Mouse (Mus musculus) retina, postnatal 7 days (tissue): ENCODE measurements around the gene D030056L22Rik.

Experiments used
- DNase-seq: peaks from one replicate; pipeline ENCODE4 v3.0.0-alpha.2; 2012; ENCODE audit warnings: low read depth, low spot score

The D030056L22Rik gene

GRCm38 (mm10) chr19:18712866-18713300 is at the start of gene D030056L22Rik:
Gene D030056L22Rik, plus strand, starts transcription at chr19:18713193.
- DNase-seq: peak; percentile 97

GRCm38 (mm10) chr19:18663904-18664303 is 49.1 kb upstream of the D030056L22Rik start:
- DNase-seq: no peak

- no peak for DNase-seq
Observed at GRCm38 (mm10) chr19:18666966-18667365, 46.0 kb upstream of the D030056L22Rik start.

- no peak for DNase-seq
Observed at GRCm38 (mm10) chr19:18669551-18669950, 43.4 kb upstream of the D030056L22Rik start.

- peak; percentile 97 for DNase-seq
Observed at GRCm38 (mm10) chr19:18670608-18671007, 42.4 kb upstream of the D030056L22Rik start, which contains the start of gene Carnmt1. Gene Carnmt1, plus strand, starts transcription at chr19:18670764.

GRCm38 (mm10) chr19:18671056-18671741 is 41.8 kb upstream of the D030056L22Rik start:
- DNase-seq: peak; percentile 17

GRCm38 (mm10) chr19:18672498-18672897 is 40.5 kb upstream of the D030056L22Rik start:
- DNase-seq: no peak

GRCm38 (mm10) chr19:18673116-18673515 is 39.9 kb upstream of the D030056L22Rik start:
- no peak for DNase-seq

- no peak for DNase-seq
Observed at GRCm38 (mm10) chr19:18682142-18682541, 30.9 kb upstream of the D030056L22Rik start.

GRCm38 (mm10) chr19:18687556-18687955 is 25.4 kb upstream of the D030056L22Rik start:
- DNase-seq: peak; percentile 36

GRCm38 (mm10) chr19:18692176-18692575 is 20.8 kb upstream of the D030056L22Rik start:
- no peak for DNase-seq

GRCm38 (mm10) chr19:18692768-18693167 is 20.2 kb upstream of the D030056L22Rik start:
- no peak for DNase-seq

GRCm38 (mm10) chr19:18695116-18695515 is 17.9 kb upstream of the D030056L22Rik start:
- no peak for DNase-seq

GRCm38 (mm10) chr19:18695552-18695951 is 17.4 kb upstream of the D030056L22Rik start:
- DNase-seq: no peak

GRCm38 (mm10) chr19:18708101-18708500 is 4.9 kb upstream of the D030056L22Rik start:
- DNase-seq: no peak

GRCm38 (mm10) chr19:18710903-18711302 is 2.1 kb upstream of the D030056L22Rik start:
- DNase-seq: no peak

GRCm38 (mm10) chr19:18711589-18711988 is 1.4 kb upstream of the D030056L22Rik start:
- no peak for DNase-seq

- no peak for DNase-seq
Observed at GRCm38 (mm10) chr19:18712153-18712865, 684 bp upstream of the D030056L22Rik start.

- DNase-seq: peak; percentile 27
Observed at GRCm38 (mm10) chr19:18713357-18713756, 364 bp downstream of the D030056L22Rik start.

GRCm38 (mm10) chr19:18716374-18716773 is 3.4 kb downstream of the D030056L22Rik start:
- peak; percentile 46 for DNase-seq

GRCm38 (mm10) chr19:18720337-18720736 is 7.3 kb downstream of the D030056L22Rik start:
- DNase-seq: no peak

GRCm38 (mm10) chr19:18725186-18725585 is 12.2 kb downstream of the D030056L22Rik start:
- no peak for DNase-seq

- DNase-seq: no peak
Observed at GRCm38 (mm10) chr19:18730255-18730654, 17.3 kb downstream of the D030056L22Rik start.
